Mouse (Mus musculus): ENCODE measurements around the gene Pex3.
A peak's percentile ranks its signal among the peaks of the same experiment; 100 is the strongest.
"Not testable (repeated sequence)": the region's sequence is repeated elsewhere in the genome, so short reads cannot be mapped to it uniquely, and the experiment has no call there.

The Pex3 gene

DNA sequence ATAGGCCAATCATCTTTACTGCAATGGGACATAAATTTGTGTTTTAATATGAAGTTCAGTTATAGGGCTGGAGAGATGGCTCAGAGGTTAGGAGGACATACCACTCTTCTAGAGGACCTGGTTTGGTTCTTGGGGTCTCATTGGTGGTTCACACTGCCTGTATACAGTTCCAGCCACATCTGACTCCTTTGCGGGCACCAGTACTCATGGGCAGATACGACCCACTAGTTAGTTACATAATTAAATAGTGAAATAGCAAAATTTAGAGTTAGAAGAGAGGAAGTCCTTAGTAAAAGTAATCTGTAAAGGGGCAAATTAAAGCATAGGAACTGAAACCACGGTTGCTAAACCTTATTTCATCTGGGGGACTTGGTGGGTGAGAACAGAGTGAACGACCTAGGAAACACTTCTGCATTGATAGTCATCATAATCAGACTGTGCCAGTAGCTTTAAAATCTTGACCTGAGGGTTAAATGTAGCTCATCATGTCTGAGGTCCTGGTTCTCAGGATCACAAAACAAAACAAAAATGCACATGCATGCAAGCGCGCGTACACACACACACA is 13.1 kb downstream of the Pex3 start:
- no peak for DNase-seq (ENCODE audit: extremely low read depth, low read depth, low spot score)

GRCm38 (mm10) chr10:13536706-13537105 is 16.2 kb downstream of the Pex3 start:
- DNase-seq (ENCODE audit: extremely low read depth, low read depth, low spot score), result peak; percentile 72

DNA sequence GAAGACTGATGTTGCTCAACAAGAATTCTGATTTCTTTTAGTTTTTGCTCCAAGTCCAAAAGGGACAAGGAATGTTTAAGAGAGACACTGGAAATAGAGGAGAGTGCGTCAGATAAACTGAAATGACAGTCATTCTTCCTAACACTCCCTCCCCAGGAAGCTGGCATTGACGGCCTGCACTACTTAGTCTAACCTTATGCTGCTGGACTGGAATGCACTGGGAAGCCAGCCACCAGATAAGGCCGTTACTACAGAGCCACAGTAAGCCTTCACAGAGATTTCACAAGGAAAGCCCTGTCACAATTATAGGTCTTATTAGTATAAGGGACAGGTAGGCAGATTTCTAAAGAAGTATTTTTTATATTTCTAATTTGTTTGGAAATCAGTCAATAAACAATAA is 18.2 kb downstream of the Pex3 start:
- DNase-seq (ENCODE audit: extremely low read depth, low read depth, low spot score), result no peak

GRCm38 (mm10) chr10:13528155-13528554 is 24.8 kb downstream of the Pex3 start:
- no peak for DNase-seq (ENCODE audit: extremely low read depth, low read depth, low spot score)

DNA sequence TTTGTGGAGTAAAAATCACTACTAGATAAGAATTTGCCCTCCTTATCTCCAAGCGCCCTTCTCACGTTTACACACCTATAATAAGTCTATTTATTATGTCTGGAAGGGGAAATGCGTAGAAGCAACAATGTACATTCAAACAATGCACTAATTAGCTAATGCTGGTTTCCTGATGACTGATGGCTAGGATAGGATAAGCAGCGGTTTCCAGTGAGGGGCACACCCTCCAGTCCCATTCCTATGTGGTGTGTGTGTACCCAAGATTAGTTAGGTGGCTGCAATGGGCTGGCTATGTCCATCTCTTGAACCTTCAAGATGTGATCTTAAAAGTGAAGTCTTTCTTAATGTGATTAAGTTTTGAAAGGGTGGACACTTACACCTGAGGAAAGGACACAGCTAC is 31.1 kb downstream of the Pex3 start:
- no peak for DNase-seq (ENCODE audit: extremely low read depth, low read depth, low spot score)

- no peak for DNase-seq (ENCODE audit: extremely low read depth, low read depth, low spot score)
Observed at GRCm38 (mm10) chr10:13502371-13502770, 50.6 kb downstream of the Pex3 start.

DNA sequence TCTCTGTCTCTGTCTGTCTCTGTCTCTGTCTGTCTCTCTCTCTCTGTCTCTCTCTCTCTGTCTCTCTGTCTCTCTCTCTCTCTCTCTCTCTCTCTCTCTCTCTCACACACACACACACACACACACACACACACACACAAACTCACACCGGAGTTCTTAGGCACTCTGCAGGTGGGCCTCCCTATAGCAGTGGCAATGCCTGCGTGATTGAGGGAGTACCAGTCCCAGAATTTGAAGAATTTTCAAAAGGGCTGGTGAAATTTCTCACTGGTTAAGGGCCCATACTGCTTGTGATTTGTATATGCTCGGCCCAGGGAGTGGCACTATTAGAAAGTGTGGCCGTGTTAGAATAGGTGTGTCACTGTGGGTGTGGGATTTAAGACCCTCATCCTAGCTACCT is 51.4 kb downstream of the Pex3 start:
- DNase-seq (ENCODE audit: extremely low read depth, low read depth, low spot score), result not testable (repeated sequence)

GRCm38 (mm10) chr10:13500938-13501496 is 51.9 kb downstream of the Pex3 start:
- peak; percentile 50 for DNase-seq (ENCODE audit: extremely low read depth, low read depth, low spot score)

GRCm38 (mm10) chr10:13500473-13500872 is 52.5 kb downstream of the Pex3 start:
- DNase-seq (ENCODE audit: extremely low read depth, low read depth, low spot score), result no peak

GRCm38 (mm10) chr10:13499331-13499730 is 53.6 kb downstream of the Pex3 start, which contains the start of gene Fuca2:
TSS of gene Fuca2 (plus strand) at chr10:13499540.
- no peak for DNase-seq (ENCODE audit: extremely low read depth, low read depth, low spot score)

DNA sequence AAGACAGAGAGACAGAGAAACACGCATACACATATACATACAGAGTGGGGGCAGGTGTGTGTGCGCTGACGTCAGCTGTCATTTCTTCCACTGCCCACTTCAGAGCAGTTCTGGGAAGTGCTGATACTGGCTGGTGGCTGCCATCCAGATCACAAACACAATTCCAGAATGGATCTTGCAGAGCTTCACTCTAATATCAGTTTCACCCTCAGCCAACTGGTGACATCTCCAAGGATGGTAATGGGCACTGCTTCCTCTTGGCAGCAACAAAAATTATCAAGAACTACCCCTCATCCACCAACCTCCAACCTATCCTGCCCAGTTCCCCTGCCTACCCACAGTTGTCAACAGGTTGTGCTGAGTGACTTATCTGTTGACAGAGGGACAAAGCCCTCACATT is 56.6 kb downstream of the Pex3 start:
- DNase-seq (ENCODE audit: extremely low read depth, low read depth, low spot score), result no peak

DNA sequence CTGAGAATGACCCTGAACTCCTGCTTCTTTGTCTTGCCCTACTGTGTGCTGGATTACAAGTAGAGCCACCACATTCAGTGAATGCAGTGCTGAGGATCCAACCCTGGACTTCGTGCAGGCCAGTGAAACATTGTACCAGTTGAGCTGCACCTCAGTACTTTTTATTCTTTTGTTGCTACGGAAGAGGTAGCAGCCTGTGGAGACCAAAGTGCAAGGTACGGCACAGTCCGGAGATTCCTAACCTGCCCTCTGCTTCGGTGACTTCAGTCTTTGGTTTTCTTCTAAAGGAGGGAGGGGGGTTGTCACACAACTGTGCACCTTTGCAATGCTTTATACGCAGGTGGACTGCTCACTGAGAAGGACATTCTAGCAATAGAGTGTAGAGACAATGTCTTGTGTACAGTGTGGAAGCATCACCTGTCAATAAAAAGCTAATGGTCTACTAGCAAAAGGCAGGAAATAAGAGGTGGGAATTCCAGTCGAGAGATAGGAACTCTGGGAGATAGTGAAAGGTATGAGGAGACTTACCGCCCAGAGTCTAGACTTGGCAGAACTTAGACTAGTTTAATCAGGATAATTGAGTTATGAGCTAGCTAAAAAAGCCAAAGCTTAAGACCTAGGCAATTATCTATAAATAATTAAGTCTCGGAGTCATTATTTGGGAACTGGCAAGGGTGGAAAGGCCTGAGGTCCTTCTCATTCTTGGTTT is 58.8 kb downstream of the Pex3 start:
- no peak for DNase-seq (ENCODE audit: extremely low read depth, low read depth, low spot score)

- no peak for DNase-seq (ENCODE audit: extremely low read depth, low read depth, low spot score)
Observed at GRCm38 (mm10) chr10:13489671-13490070, 63.3 kb downstream of the Pex3 start.

GRCm38 (mm10) chr10:13485958-13486357 is 67.0 kb downstream of the Pex3 start:
- DNase-seq (ENCODE audit: extremely low read depth, low read depth, low spot score), result no peak

- DNase-seq (ENCODE audit: extremely low read depth, low read depth, low spot score), result no peak
Observed at GRCm38 (mm10) chr10:13479341-13479740, 73.6 kb downstream of the Pex3 start.

GRCm38 (mm10) chr10:13475121-13475520 is 77.8 kb downstream of the Pex3 start:
- no peak for DNase-seq (ENCODE audit: extremely low read depth, low read depth, low spot score)

GRCm38 (mm10) chr10:13474568-13474955 is 78.4 kb downstream of the Pex3 start:
- no peak for DNase-seq (ENCODE audit: extremely low read depth, low read depth, low spot score)
